In the genomic region with DNA sequence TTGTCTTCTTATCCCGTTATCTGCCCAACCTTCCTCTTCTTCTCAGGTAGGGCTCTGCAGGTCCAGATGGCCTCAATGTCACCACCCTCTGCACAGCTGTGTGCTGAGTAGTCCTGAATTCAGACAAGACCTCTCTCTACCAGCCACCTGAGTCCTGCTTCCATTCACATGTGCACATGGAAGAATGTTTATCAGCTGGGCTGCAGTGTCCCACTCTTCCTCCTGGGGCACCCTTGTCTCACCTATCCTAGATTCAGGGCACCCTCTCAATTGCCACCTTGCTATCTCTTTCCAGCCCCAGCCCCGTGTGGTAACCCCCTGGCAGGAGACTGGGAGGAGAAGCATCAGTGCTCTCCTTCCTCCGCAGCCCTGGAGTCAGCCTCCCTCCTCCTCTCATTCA, we compare ENCODE assay signal across 1 mouse cellular context.
TF ChIP-seq lines count a peak whose summit lies in the region.

No protein-coding gene starts in this region.

TF ChIP-seq in MEL, 35 proteins besides CTCF, POLR2A, EP300 and RAD21:
- TF ChIP-seq SMC3 (IDR thresholded peaks at IDR 0.05; ENCODE audit: low read depth, low read length) = no peak
